Mouse (Mus musculus): ENCODE measurements around the gene Hist1h2bh. TPM values are rescaled to one million over a fixed set of nuclear protein-coding genes. Genes with fewer than 3 reads are reported as not detected.

Hist1h2bh gene
- polyA plus RNA-seq, 1 experiment = 5.1 TPM

- WGBS = under 1% methylated on average over 63 of the region's 70 CpGs
Observed at GRCm38 (mm10) chr13:23530901-23531875, 12.0 kb downstream of the Hist1h2bh start, which contains the start of gene Hist1h4h. TSS of gene Hist1h4h (plus strand) at chr13:23531050.

GRCm38 (mm10) chr13:23530181-23530900 lies 12.9 kb downstream of the Hist1h2bh start:
- TF ChIP-seq CTCF (IDR thresholded peaks at IDR 0.05; ENCODE audit: extremely low read depth, insufficient read length, insufficient replicate concordance, low read depth, low read length) = no peak
- TF ChIP-seq POLR2A (IDR thresholded peaks at IDR 0.05; ENCODE audit: low read depth, low read length) = no peak
- Histone ChIP-seq H3K27me3 (ENCODE audit: control insufficient read depth, insufficient read depth, low read length) (no peaks in the 10 kb centered on the region), H3K27ac (ENCODE audit: insufficient read depth, low read depth, low read length) (peak overlapping the region; percentile 99), H3K36me3 (ENCODE audit: control insufficient read depth, insufficient read depth, low read length) (no peaks in the 10 kb centered on the region), H3K4me3 (ENCODE audit: low read depth, low read length) (peak overlapping the region; percentile 66), H3K4me1 (ENCODE audit: control insufficient read depth, insufficient read depth, insufficient read length, low read length) (peaks cover 4% of the 10 kb centered on the region; the same call in 1 of the 2 replicates)
- under 1% methylated on average over 20 of the region's 20 CpGs for WGBS

More at GRCm38 (mm10) chr13:23530901-23531875, 12.0 kb downstream of the Hist1h2bh start, which contains the start of gene Hist1h4h:
- H3K4me1 ChIP-seq (ENCODE audit: control insufficient read depth, insufficient read depth, insufficient read length, low read length) = peaks cover 4% of the 10 kb centered on the region; the same call in 1 of the 2 replicates
- H3K27ac ChIP-seq (ENCODE audit: insufficient read depth, low read depth, low read length) = peak within 1 kb of the TSS; percentile 99
- no peaks in the 10 kb centered on the region for H3K27me3 ChIP-seq (ENCODE audit: control insufficient read depth, insufficient read depth, low read length)
- H3K36me3 ChIP-seq (ENCODE audit: control insufficient read depth, insufficient read depth, low read length) = no peaks in the 10 kb centered on the region
- TF ChIP-seq CTCF (IDR thresholded peaks at IDR 0.05; ENCODE audit: extremely low read depth, insufficient read length, insufficient replicate concordance, low read depth, low read length) (no peak), POLR2A (IDR thresholded peaks at IDR 0.05; ENCODE audit: low read depth, low read length) (peak; percentile 89)
- peak within 1 kb of the TSS; percentile 66 for H3K4me3 ChIP-seq (ENCODE audit: low read depth, low read length)

DNA sequence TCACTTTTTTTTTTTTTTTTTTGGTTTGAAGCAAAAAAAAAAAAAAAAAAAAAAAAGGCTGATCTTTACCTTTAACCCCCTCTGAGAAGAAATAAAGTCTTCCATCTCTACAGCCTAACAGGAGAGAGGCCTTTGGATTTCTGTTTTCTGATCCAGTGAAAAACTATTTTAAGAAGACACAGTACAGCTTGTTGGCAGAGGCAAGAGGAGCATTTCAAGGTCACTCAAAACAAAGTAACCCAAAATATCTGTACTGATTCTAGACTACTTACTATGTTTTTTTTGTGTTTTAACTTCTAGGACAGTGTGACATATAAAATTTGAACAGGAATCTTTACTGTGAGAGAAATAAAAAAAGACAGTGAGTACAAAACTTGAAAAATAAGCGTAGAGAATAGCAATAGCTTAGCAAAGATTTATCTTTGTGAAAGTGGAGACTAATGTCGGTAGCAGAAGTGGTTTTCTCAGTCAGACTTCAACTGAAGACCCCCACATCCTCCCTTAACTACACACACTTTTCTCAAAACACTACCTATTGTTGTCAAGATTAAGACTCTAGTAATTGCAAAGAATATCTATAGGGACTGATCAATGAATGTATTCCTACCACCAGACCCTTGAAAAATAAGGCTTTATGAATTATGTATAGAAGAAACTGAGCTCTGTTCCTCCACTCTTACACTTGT lies 13.6 kb downstream of the Hist1h2bh start:
- Histone ChIP-seq H3K27ac (ENCODE audit: insufficient read depth, low read depth, low read length) (no peak overlapping the region), H3K4me3 (ENCODE audit: low read depth, low read length) (no peak overlapping the region)

DNA sequence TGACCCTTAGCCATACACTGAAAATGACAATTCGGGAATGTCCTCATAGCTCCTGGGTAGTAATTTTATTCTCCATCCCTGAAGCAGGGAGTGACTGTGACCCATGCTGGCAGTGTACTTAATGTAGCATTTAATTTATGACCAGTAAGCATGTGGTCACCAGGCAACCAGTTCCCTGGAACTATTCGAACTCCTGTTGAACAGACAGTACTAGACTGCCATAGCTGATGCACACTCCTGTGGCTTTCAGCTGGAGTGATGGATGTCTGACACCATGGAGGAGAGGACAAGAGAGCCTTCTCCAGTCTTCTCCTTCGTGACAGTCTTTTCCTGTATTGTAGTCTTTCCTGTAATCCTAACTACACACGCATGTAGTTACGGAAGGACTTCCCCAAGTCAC lies 14.2 kb downstream of the Hist1h2bh start:
- Histone ChIP-seq H3K27me3 (ENCODE audit: control insufficient read depth, insufficient read depth, low read length) (no peaks in the 10 kb centered on the region), H3K36me3 (ENCODE audit: control insufficient read depth, insufficient read depth, low read length) (no peaks in the 10 kb centered on the region), H3K4me1 (ENCODE audit: control insufficient read depth, insufficient read depth, insufficient read length, low read length) (no peaks in the 10 kb centered on the region; the same call in 1 of the 2 replicates), H3K27ac (ENCODE audit: insufficient read depth, low read depth, low read length) (no peak overlapping the region), H3K4me3 (ENCODE audit: low read depth, low read length) (no peak overlapping the region)
- WGBS = 89% methylated on average over 5 of the region's 5 CpGs
- TF ChIP-seq POLR2A (IDR thresholded peaks at IDR 0.05; ENCODE audit: low read depth, low read length) (no peak), CTCF (IDR thresholded peaks at IDR 0.05; ENCODE audit: extremely low read depth, insufficient read length, insufficient replicate concordance, low read depth, low read length) (no peak)

More for the DNA sequence above, 13.6 kb downstream of the Hist1h2bh start:
- no peaks in the 10 kb centered on the region for H3K36me3 ChIP-seq (ENCODE audit: control insufficient read depth, insufficient read depth, low read length)
- no peaks in the 10 kb centered on the region for H3K27me3 ChIP-seq (ENCODE audit: control insufficient read depth, insufficient read depth, low read length)
- peaks cover 3% of the 10 kb centered on the region; the same call in 1 of the 2 replicates for H3K4me1 ChIP-seq (ENCODE audit: control insufficient read depth, insufficient read depth, insufficient read length, low read length)
- 21% methylated on average over 2 of the region's 2 CpGs for WGBS
- TF ChIP-seq POLR2A (IDR thresholded peaks at IDR 0.05; ENCODE audit: low read depth, low read length) (no peak), CTCF (IDR thresholded peaks at IDR 0.05; ENCODE audit: extremely low read depth, insufficient read length, insufficient replicate concordance, low read depth, low read length) (no peak)

DNA sequence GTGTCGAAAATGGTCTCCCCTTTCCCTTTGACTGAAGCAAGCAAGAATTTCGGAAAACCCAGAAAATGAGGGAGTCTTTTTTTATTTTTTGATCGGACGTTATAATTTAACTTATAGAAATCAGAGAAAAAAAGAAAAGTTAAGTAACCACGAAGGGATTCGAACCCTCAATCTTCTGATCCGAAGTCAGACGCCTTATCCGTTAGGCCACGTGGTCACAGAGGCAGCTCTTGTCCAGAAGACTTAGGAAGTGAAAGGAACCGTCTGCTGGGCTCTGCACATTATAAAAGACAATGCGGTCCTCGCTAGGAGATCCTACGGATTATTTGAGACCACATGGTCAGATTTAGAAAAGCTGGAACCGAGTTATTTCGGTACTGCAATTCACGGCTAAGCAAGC lies 16.9 kb downstream of the Hist1h2bh start:
- no peaks in the 10 kb centered on the region for H3K36me3 ChIP-seq (ENCODE audit: control insufficient read depth, insufficient read depth, low read length)
- H3K4me1 ChIP-seq (ENCODE audit: control insufficient read depth, insufficient read depth, insufficient read length, low read length) = no peaks in the 10 kb centered on the region
- 2% methylated on average over 17 of the region's 17 CpGs for WGBS
- H3K27ac ChIP-seq (ENCODE audit: insufficient read depth, low read depth, low read length) = no peak overlapping the region
- H3K4me3 ChIP-seq (ENCODE audit: low read depth, low read length) = no peak overlapping the region
- TF ChIP-seq POLR2A (IDR thresholded peaks at IDR 0.05; ENCODE audit: low read depth, low read length) (no peak), CTCF (IDR thresholded peaks at IDR 0.05; ENCODE audit: extremely low read depth, insufficient read length, insufficient replicate concordance, low read depth, low read length) (no peak)
- no peaks in the 10 kb centered on the region for H3K27me3 ChIP-seq (ENCODE audit: control insufficient read depth, insufficient read depth, low read length)

GRCm38 (mm10) chr13:23525901-23526300 lies 17.3 kb downstream of the Hist1h2bh start:
- Histone ChIP-seq H3K36me3 (ENCODE audit: control insufficient read depth, insufficient read depth, low read length) (no peaks in the 10 kb centered on the region), H3K27ac (ENCODE audit: insufficient read depth, low read depth, low read length) (no peak overlapping the region), H3K4me3 (ENCODE audit: low read depth, low read length) (no peak overlapping the region), H3K4me1 (ENCODE audit: control insufficient read depth, insufficient read depth, insufficient read length, low read length) (no peaks in the 10 kb centered on the region), H3K27me3 (ENCODE audit: control insufficient read depth, insufficient read depth, low read length) (no peaks in the 10 kb centered on the region)
- TF ChIP-seq CTCF (IDR thresholded peaks at IDR 0.05; ENCODE audit: extremely low read depth, insufficient read length, insufficient replicate concordance, low read depth, low read length) (no peak), POLR2A (IDR thresholded peaks at IDR 0.05; ENCODE audit: low read depth, low read length) (no peak)
- 11% methylated on average over 10 of the region's 10 CpGs for WGBS
